Mouse (Mus musculus) testis, adult 2 months (tissue): ENCODE results near the gene Ifne. TPM values are rescaled to one million over a fixed set of nuclear protein-coding genes. Genes with fewer than 3 reads are reported as not detected.

Experiments used
- H3K27ac ChIP-seq: fragments of 200-500 bp; 2 replicates; pipeline ENCODE4 v1.5.1; 2012; ENCODE audit warnings: low read depth, low read length; ENCODE audit not compliant: control insufficient read depth, insufficient read depth
- H3K27me3 ChIP-seq: fragments of 200-500 bp; 2 replicates; pipeline ENCODE4 v1.6.1; 2012; ENCODE audit warnings: mild to moderate bottlenecking, low read length, moderate library complexity; ENCODE audit not compliant: control insufficient read depth, insufficient read depth
- H3K36me3 ChIP-seq: fragments of 200-500 bp; 2 replicates; pipeline ENCODE4 v1.6.1; 2012; ENCODE audit warnings: mild to moderate bottlenecking, low read length; ENCODE audit not compliant: control insufficient read depth, insufficient read depth
- H3K4me1 ChIP-seq: fragments of 200-500 bp; 2 replicates; pipeline ENCODE4 v1.6.1; 2012; ENCODE audit warnings: low read length; ENCODE audit not compliant: control insufficient read depth, insufficient read depth
- H3K4me3 ChIP-seq: fragments of 200-500 bp; 2 replicates; pipeline ENCODE4 v1.5.1; 2012; ENCODE audit warnings: low read depth, mild to moderate bottlenecking, low read length, moderate library complexity, mixed read lengths; ENCODE audit not compliant: control insufficient read depth
- CTCF ChIP-seq: fragments of 200-500 bp; IDR thresholded peaks from 2 replicates; pipeline ENCODE4 v1.5.1; 2012; ENCODE audit warnings: low read depth, mild to moderate bottlenecking, inconsistent platforms, low read length, moderate library complexity; ENCODE audit not compliant: control insufficient read depth, insufficient read depth, insufficient replicate concordance
- POLR2A ChIP-seq: fragments of 200-500 bp; IDR thresholded peaks from 2 replicates; pipeline ENCODE4 v1.6.1; 2012; ENCODE audit warnings: low read depth, mild to moderate bottlenecking, inconsistent platforms, low read length, moderate library complexity; ENCODE audit not compliant: control insufficient read depth
- polyA plus RNA-seq: library from polyadenylated mRNA; depleted of rRNA; stranded (reverse); fragments of >200 nt; gene quantifications from 2 replicates; pipeline ENCODE4 v1.2.3, GENCODE M21; 2012

Gene Ifne
- polyA plus RNA-seq, 1 experiment: not detected

DNA sequence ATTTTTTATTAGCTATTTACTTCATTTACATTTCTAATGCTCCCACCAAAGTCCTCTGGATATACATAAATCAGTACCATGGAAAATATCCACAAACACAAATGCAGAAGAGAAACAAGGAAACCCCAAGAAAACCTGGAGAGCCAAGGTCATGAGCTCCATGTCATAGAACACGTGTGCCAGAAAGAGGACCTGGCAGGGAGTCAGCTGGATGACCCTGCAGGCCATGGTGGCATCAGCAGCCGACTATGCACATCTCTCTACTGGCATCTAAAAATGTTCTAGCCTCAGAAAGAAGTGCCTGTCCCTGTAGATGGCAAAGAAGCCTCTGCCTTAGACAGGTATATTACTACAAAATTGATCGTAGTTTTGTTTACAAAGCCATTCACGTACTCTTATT lies 36.3 kb upstream of the Ifne start:
- TF ChIP-seq POLR2A (no peak), CTCF (no peak)
- H3K4me3 ChIP-seq: no peak overlapping the region
- H3K27ac ChIP-seq: no peak overlapping the region
- no peaks in the 10 kb centered on the region for H3K27me3 ChIP-seq
- H3K36me3 ChIP-seq: no peaks in the 10 kb centered on the region
- no peaks in the 10 kb centered on the region for H3K4me1 ChIP-seq

DNA sequence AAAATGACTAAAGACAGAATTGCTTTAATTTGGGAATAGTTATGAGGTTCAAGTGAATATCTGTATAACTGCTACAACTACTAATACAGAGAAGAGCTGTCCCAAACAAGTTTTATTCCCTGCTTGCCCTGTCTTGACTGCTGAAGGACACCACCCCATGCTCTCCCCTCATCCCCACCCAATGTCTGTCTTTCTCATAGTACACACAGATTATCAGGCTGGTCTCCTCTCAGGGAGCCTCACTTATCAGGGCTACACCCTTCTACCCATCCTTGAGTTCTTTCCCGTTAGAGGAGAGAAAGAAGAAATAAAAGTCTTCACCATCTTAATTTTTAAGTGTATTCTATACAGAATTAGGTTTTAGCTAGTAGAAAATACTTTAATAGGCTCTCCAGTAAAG lies 34.0 kb upstream of the Ifne start:
- Histone ChIP-seq H3K27me3 (no peaks in the 10 kb centered on the region), H3K27ac (no peak overlapping the region), H3K4me1 (no peaks in the 10 kb centered on the region), H3K4me3 (no peak overlapping the region), H3K36me3 (no peaks in the 10 kb centered on the region)
- TF ChIP-seq POLR2A: no peak
- TF ChIP-seq CTCF: no peak

GRCm38 (mm10) chr4:88912882-88913281 lies 32.9 kb upstream of the Ifne start:
- Histone ChIP-seq H3K27me3 (no peaks in the 10 kb centered on the region), H3K4me1 (no peaks in the 10 kb centered on the region), H3K4me3 (no peak overlapping the region), H3K36me3 (no peaks in the 10 kb centered on the region), H3K27ac (no peak overlapping the region)
- TF ChIP-seq CTCF: no peak
- no peak for TF ChIP-seq POLR2A

- no peak overlapping the region for H3K27ac ChIP-seq
- H3K27me3 ChIP-seq: no peaks in the 10 kb centered on the region
- TF ChIP-seq POLR2A (no peak), CTCF (no peak)
Observed at GRCm38 (mm10) chr4:88912187-88912586, 32.2 kb upstream of the Ifne start.

GRCm38 (mm10) chr4:88909600-88910534 lies 29.9 kb upstream of the Ifne start:
- H3K36me3 ChIP-seq: no peaks in the 10 kb centered on the region
- no peaks in the 10 kb centered on the region for H3K27me3 ChIP-seq
- no peaks in the 10 kb centered on the region for H3K4me1 ChIP-seq
- TF ChIP-seq POLR2A: no peak
- TF ChIP-seq CTCF: no peak
- H3K27ac ChIP-seq: no peak overlapping the region
- no peak overlapping the region for H3K4me3 ChIP-seq

More at GRCm38 (mm10) chr4:88912187-88912586, 32.2 kb upstream of the Ifne start:
- no peak overlapping the region for H3K4me3 ChIP-seq
- no peaks in the 10 kb centered on the region for H3K4me1 ChIP-seq
- H3K36me3 ChIP-seq: no peaks in the 10 kb centered on the region

DNA sequence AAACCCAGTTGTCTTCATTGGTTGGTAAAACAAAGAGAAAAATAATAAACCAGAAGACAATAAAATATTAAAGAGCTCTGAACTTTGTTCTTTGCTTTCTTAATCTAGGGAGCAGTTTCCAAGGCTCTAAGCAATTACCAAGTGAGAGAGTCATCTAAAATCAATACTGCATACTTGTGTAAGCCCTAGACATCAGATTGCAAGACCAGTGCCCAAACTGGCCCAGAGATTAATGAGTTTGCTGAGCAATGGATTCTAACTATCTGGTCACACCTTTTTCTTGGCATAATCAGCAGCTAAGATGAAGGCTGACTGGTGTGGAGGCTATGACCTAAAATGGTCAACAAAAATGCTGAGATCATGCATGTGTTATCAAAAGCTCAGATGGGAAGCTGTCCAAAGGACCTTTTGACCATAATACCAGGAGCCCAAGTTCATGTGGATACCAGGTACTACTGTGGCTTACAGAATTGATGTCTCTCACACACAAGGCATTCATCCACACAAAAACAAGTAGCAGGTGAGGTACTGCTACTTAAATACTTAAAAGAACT lies 13.3 kb upstream of the Ifne start:
- TF ChIP-seq POLR2A (no peak), CTCF (no peak)
- no peak overlapping the region for H3K4me3 ChIP-seq
- no peak overlapping the region for H3K27ac ChIP-seq
- H3K27me3 ChIP-seq: no peaks in the 10 kb centered on the region
- no peaks in the 10 kb centered on the region for H3K36me3 ChIP-seq
- H3K4me1 ChIP-seq: no peaks in the 10 kb centered on the region

DNA sequence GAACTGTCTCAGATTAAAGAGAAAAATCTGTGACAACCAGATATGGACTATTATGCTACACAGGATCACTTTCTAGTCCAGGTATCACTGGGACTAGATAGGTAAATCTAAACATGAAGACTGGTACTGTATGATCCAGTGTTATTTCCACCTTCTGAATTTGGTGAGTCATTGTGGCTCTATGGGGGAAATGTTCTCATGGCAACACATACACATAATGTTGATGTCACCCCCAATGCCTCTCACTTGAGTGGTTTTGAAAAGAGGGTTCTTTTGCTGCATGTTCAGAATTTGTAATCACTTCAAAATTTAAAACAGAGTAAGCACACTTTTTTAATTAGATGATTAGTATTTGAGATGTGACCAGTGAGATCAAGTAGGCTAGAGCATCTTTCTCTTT lies 8.2 kb upstream of the Ifne start:
- no peak overlapping the region for H3K4me3 ChIP-seq
- H3K36me3 ChIP-seq: no peaks in the 10 kb centered on the region
- no peak overlapping the region for H3K27ac ChIP-seq
- H3K27me3 ChIP-seq: no peaks in the 10 kb centered on the region
- H3K4me1 ChIP-seq: no peaks in the 10 kb centered on the region
- no peak for TF ChIP-seq POLR2A
- TF ChIP-seq CTCF: no peak
